Mouse (Mus musculus): ENCODE results near the gene Nup107. TPM values are rescaled to one million over a fixed set of nuclear protein-coding genes. Genes with fewer than 3 reads are reported as not detected.

Nup107 gene
- polyA plus RNA-seq, 1 experiment from 2014 or later, result 60.6 TPM

DNA sequence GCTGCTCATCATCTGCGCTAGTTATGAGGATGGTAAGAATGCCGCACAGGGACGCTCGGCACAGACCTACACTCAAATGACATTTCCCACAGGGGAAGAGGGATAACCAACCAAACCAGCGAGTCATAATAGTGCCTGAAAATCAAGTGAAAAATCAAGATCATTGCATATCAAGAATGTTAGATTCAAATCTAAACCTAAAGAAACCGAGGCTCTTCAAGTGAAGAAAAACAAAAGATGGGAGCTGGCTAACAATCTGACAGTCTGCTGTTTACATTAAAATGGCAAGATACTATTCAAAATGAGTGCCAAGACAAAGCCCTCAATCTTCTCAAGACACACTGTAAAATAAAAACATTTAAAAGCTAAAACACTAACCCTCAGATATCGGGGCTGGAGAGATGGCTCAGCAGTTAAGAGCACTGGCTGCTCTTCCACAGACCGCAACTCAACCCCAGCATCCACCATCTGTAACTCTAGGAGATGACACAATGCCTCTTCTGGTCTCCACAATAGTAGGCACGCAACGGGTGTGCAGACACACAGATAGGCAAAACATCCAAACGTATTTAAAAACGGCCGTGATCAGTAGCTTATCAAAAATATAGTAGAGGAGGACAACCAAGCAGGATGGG, 8.6 kb downstream of the Nup107 start:
- H3K36me3 ChIP-seq, result peaks cover 84% of the 10 kb centered on the region
- no peak overlapping the region for H3K4me2 ChIP-seq
- no peaks in the 10 kb centered on the region for H3K4me1 ChIP-seq
- WGBS, result 93% methylated on average over 13 of the region's 13 CpGs
- no peak overlapping the region for H3K9ac ChIP-seq
- no peak overlapping the region for H3K27ac ChIP-seq
- no peak for ATAC-seq (ENCODE audit: insufficient number of reproducible peaks, insufficient read depth, low FRiP score, low TSS enrichment, low read depth)
- no peak overlapping the region for H3K4me3 ChIP-seq
- no peaks in the 10 kb centered on the region for H3K9me3 ChIP-seq
- H3K27me3 ChIP-seq, result no peaks in the 10 kb centered on the region

DNA sequence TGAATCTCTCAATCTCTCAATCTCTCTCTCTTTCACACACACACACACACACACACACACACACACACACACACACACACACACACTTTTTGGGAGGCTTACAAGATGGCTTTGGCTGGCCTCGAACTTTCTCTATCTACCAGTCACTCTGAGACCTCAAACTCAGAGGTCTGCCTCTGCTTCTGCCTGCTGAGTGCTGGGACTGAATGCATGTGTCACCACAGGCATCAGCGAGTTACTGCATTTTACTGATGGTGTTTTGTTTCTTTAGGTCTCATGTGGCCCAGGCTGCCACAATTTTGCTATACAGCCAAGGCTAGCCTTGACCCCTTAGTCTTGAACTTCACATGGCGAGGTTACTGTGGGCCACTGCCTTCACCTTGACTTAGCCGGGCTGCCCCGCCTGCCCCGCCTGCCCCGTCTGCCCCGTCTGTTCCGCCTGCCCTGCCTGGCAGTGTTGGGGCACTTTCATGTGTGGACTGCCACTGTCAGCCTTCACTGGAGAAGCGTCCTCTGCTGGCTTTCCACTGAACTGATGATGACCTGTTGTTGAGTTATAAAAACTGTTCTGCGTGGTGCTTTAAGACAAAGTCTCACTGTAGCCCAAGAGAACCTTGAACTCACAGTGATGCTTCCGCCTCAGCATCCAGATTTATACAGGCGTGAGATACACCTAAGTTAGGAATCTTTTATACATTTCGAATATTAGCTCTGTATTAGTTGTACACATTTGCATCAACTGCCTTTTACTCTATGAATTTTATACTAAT, 9.8 kb downstream of the Nup107 start:
- H3K27ac ChIP-seq, result no peak overlapping the region
- H3K36me3 ChIP-seq, result peaks cover 92% of the 10 kb centered on the region
- H3K4me1 ChIP-seq, result no peaks in the 10 kb centered on the region
- no peak for ATAC-seq (ENCODE audit: insufficient number of reproducible peaks, insufficient read depth, low FRiP score, low TSS enrichment, low read depth)
- no peaks in the 10 kb centered on the region for H3K27me3 ChIP-seq
- 92% methylated on average over 14 of the region's 14 CpGs for WGBS
- H3K4me2 ChIP-seq, result no peak overlapping the region
- H3K9me3 ChIP-seq, result no peaks in the 10 kb centered on the region
- H3K9ac ChIP-seq, result no peak overlapping the region
- H3K4me3 ChIP-seq, result no peak overlapping the region

- H3K9ac ChIP-seq, result no peak overlapping the region
- no peaks in the 10 kb centered on the region for H3K27me3 ChIP-seq
- no peak overlapping the region for H3K4me2 ChIP-seq
- H3K4me1 ChIP-seq, result no peaks in the 10 kb centered on the region
- ATAC-seq (ENCODE audit: insufficient number of reproducible peaks, insufficient read depth, low FRiP score, low TSS enrichment, low read depth), result no peak
- 94% methylated on average over 2 of the region's 2 CpGs for WGBS
- no peak overlapping the region for H3K27ac ChIP-seq
- H3K36me3 ChIP-seq, result peaks cover 89% of the 10 kb centered on the region
- H3K4me3 ChIP-seq, result no peak overlapping the region
- H3K9me3 ChIP-seq, result no peaks in the 10 kb centered on the region
These were observed 10.4 kb downstream of the Nup107 start for GRCm38 (mm10) chr10:117782056-117782455.

- Histone ChIP-seq H3K9me3 (no peaks in the 10 kb centered on the region), H3K4me3 (no peak overlapping the region), H3K27me3 (no peaks in the 10 kb centered on the region), H3K36me3 (peaks cover 88% of the 10 kb centered on the region), H3K27ac (no peak overlapping the region), H3K9ac (no peak overlapping the region), H3K4me1 (no peaks in the 10 kb centered on the region), H3K4me2 (no peak overlapping the region)
- WGBS, result 94% methylated on average over 17 of the region's 17 CpGs
- ATAC-seq (ENCODE audit: insufficient number of reproducible peaks, insufficient read depth, low FRiP score, low TSS enrichment, low read depth), result no peak
These were observed 11.3 kb downstream of the Nup107 start for GRCm38 (mm10) chr10:117781021-117781725.

DNA sequence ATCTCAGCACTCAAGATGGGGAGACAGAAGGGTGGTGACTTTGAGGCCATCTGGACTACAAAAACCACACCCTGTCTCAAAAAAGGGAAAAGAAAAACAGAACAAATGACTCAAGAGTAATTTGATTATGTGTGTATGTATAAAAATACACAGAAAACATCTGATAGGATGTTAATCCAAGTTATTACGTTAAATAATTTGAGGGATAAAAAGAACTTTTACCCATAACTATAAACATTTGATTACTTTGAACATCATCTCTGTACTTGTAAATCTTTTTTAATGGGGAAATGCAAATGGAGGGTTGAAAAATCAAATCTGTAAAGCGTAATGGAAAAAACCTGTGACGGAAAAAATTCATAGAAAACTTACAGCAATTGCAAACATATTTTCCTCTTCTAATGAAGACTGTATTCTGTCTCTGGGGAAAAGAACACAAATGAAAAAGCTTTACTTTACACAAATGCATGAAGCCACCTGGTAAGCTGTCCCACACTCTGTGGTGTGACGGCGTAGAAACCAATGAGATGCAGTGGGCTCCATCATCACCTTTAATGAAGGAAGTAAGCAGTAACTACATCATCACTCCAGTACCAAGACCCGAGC, 12.1 kb downstream of the Nup107 start:
- Histone ChIP-seq H3K27me3 (no peaks in the 10 kb centered on the region), H3K4me1 (no peaks in the 10 kb centered on the region), H3K4me3 (no peak overlapping the region), H3K4me2 (no peak overlapping the region), H3K36me3 (peaks cover 87% of the 10 kb centered on the region), H3K9ac (no peak overlapping the region), H3K27ac (no peak overlapping the region), H3K9me3 (no peaks in the 10 kb centered on the region)
- 82% methylated on average over 6 of the region's 6 CpGs for WGBS
- ATAC-seq (ENCODE audit: insufficient number of reproducible peaks, insufficient read depth, low FRiP score, low TSS enrichment, low read depth), result no peak

- peaks cover 87% of the 10 kb centered on the region for H3K36me3 ChIP-seq
- H3K9me3 ChIP-seq, result no peaks in the 10 kb centered on the region
- H3K4me2 ChIP-seq, result no peak overlapping the region
- WGBS, result 89% methylated on average over 8 of the region's 8 CpGs
- H3K9ac ChIP-seq, result no peak overlapping the region
- no peaks in the 10 kb centered on the region for H3K4me1 ChIP-seq
- no peak for ATAC-seq (ENCODE audit: insufficient number of reproducible peaks, insufficient read depth, low FRiP score, low TSS enrichment, low read depth)
- no peak overlapping the region for H3K4me3 ChIP-seq
- no peak overlapping the region for H3K27ac ChIP-seq
- H3K27me3 ChIP-seq, result no peaks in the 10 kb centered on the region
These were observed 12.8 kb downstream of the Nup107 start for GRCm38 (mm10) chr10:117779581-117780305.

DNA sequence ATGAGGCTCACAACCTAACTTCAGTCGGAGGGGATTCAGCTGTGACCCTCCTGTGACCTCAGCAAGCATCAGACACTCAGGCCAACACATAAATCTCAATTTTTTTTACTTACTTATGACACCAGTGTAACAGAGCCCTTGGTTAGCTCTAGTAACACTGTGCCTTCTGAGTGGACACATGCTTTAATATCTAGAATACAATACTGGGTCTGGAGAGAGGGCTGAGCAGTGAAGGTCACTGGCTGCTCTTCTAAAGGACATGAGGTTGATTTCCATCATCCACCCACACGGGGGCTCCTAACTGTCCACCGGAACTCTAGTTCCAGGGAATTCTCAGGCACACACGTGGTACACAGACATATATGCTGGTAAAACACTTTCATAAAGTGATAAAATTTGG, 13.6 kb downstream of the Nup107 start:
- WGBS, result 88% methylated on average over 4 of the region's 4 CpGs
- H3K9ac ChIP-seq, result no peak overlapping the region
- H3K36me3 ChIP-seq, result peaks cover 87% of the 10 kb centered on the region
- H3K4me2 ChIP-seq, result no peak overlapping the region
- H3K27me3 ChIP-seq, result no peaks in the 10 kb centered on the region
- no peaks in the 10 kb centered on the region for H3K9me3 ChIP-seq
- H3K4me1 ChIP-seq, result no peaks in the 10 kb centered on the region
- no peak for ATAC-seq (ENCODE audit: insufficient number of reproducible peaks, insufficient read depth, low FRiP score, low TSS enrichment, low read depth)
- no peak overlapping the region for H3K27ac ChIP-seq
- no peak overlapping the region for H3K4me3 ChIP-seq

GRCm38 (mm10) chr10:117778328-117778910, 14.1 kb downstream of the Nup107 start:
- no peaks in the 10 kb centered on the region for H3K4me1 ChIP-seq
- no peak overlapping the region for H3K4me3 ChIP-seq
- peaks cover 87% of the 10 kb centered on the region for H3K36me3 ChIP-seq
- H3K4me2 ChIP-seq, result no peak overlapping the region
- no peak overlapping the region for H3K9ac ChIP-seq
- WGBS, result 91% methylated on average over 12 of the region's 12 CpGs
- H3K27ac ChIP-seq, result no peak overlapping the region
- ATAC-seq (ENCODE audit: insufficient number of reproducible peaks, insufficient read depth, low FRiP score, low TSS enrichment, low read depth), result no peak
- no peaks in the 10 kb centered on the region for H3K27me3 ChIP-seq
- no peaks in the 10 kb centered on the region for H3K9me3 ChIP-seq

- Histone ChIP-seq H3K4me3 (no peak overlapping the region), H3K9me3 (no peaks in the 10 kb centered on the region), H3K36me3 (peaks cover 89% of the 10 kb centered on the region), H3K4me2 (no peak overlapping the region), H3K9ac (no peak overlapping the region), H3K27ac (no peak overlapping the region), H3K4me1 (no peaks in the 10 kb centered on the region), H3K27me3 (no peaks in the 10 kb centered on the region)
- 94% methylated on average over 17 of the region's 17 CpGs for WGBS
- ATAC-seq (ENCODE audit: insufficient number of reproducible peaks, insufficient read depth, low FRiP score, low TSS enrichment, low read depth), result no peak
These were observed 14.8 kb downstream of the Nup107 start for GRCm38 (mm10) chr10:117777501-117778327.

GRCm38 (mm10) chr10:117777103-117777470, 15.4 kb downstream of the Nup107 start:
- peaks cover 88% of the 10 kb centered on the region for H3K36me3 ChIP-seq
- no peaks in the 10 kb centered on the region for H3K9me3 ChIP-seq
- H3K27ac ChIP-seq, result no peak overlapping the region
- no peak overlapping the region for H3K4me3 ChIP-seq
- no peaks in the 10 kb centered on the region for H3K27me3 ChIP-seq
- H3K4me1 ChIP-seq, result no peaks in the 10 kb centered on the region
- ATAC-seq (ENCODE audit: insufficient number of reproducible peaks, insufficient read depth, low FRiP score, low TSS enrichment, low read depth), result no peak
- H3K9ac ChIP-seq, result no peak overlapping the region
- no peak overlapping the region for H3K4me2 ChIP-seq
- WGBS, result 97% methylated on average over 3 of the region's 3 CpGs
